Mouse (Mus musculus) adrenal gland (tissue): ENCODE data around the gene Tex10.

Source experiments
- intact Hi-C: fragments of 180-260 bp; cut with DNase I; formaldehyde crosslinking; loops from one replicate; pipeline ENCODE4 v1.15.1; 2025

The Tex10 gene

DNA sequence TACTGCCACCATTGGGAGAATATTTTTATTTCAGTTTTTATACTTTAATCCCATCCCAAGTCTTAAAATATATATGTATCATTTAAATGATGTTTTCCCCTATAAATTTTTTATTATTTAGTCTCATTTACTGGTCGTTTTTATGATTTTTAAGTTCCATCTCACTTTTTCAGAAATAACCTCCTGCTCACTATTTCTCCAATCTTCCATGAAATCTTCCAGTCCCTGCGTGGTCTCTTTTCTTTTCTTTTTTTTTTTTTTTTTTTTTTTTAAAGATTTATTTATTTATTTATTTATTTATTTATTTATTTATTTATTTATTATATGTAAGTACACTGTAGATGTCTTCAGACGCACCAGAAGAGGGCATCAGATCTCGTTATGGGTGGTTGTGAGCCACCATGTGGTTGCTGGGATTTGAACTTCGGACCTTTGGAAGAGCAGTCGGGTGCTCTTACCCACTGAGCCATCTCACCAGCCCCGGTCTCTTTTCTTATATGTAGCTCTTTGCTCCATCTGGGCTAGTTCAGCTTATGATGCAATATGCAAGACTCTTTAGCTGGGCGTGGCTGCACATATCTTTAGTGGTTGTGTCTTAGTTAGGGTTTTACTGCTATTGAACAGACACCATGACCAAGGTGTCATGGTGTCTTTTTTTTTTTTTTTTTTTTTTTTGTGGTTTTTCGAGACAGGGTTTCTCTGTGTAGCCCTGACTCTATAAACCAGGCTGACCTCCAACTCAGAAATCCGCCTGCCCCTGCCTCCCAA, 67.4 kb downstream of the Tex10 start:
- intact Hi-C loops = loop anchor here (10.0 kb wide), 1 partner anchor 981 kb away; no protein-coding TSS in a partner anchor

DNA sequence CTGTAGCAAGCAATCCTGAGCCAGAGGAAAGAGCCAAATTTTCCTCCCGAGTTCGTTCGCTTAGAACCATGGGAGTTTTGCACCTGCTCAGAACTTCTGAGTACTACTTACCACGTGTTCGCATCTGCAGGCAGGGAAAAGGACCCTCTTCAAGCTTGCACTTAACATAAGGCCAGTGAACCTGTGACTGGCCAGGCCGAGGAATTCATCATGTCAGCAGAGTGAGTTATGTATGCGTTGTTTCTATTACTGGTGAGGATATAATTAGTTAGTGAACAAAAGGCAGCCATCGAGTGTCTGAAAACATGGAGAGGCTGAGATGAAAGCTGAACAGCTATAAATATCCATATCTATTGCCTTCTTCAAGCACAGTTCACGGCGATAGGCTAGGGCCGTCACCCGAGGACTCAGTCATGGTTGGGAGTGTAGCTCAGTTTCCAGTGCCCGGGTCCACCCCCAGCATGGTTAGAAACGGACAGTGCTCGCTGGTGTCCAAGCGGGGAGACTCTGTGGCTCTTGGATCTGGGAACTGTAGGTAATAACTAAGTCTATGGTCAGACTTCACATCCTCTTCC, 70.1 kb downstream of the Tex10 start:
- intact Hi-C loops = loop anchor here (10.0 kb wide), 1 partner anchor 978 kb away; no protein-coding TSS in a partner anchor

DNA sequence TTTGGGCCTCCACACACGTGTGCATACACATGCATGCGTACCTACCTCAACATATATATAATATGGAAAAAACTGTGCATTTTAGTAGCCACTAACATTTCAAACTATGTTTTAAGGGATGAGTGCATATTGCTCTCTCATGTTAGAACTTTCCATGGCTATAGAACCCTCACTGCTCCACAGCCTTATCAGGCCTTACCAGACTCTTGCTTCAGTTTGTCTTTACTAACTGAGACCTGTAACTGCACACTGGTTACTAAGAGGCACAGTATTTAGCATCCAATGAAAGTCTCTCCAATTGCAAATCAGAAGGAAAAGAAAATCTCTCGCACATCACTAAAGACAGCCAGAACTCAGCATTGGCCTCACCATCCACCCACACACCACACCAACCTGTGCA, 76.3 kb downstream of the Tex10 start:
- intact Hi-C loops = no loop called here

DNA sequence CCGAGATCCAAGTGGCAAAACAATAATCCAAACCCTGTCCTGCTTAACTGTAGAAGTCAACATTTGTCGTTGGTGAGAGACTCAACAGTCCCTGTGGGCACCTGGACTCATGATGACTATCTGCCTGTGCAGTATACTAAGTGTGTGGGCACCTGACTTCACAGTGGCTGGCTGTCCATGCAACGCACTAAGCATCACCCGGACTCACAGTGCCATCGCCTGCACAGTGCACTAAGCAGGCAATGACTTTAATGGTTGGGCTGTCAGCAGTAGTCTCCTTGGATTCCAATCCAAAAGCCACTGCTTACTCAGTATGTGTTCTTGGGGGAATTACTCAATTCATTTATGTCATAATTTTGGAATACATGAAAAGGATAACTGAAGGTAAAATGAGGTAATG, 90.8 kb downstream of the Tex10 start:
- intact Hi-C loops = no loop called here

DNA sequence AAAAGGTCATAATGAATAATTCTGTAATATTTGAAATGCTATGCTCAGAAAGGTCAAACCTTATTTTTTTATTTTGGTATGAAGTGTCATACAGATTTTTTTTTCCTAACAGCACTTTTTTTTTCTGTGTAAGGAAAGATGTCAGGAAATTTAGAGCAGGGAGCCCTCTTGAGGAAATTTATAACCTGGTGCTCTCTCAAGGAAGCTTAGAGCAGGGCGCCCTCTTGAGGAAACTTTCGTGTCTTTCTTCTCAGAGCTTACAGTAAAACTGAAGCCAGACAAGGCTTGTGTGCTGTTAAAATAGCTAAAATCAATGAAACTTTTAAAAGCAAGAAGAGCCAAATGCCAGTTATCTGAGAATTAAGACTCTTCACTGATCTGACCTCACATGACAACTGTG, 92.3 kb downstream of the Tex10 start:
- intact Hi-C loops = loop anchor here (1.0 kb wide), 1 partner anchor 156 kb away; no protein-coding TSS in a partner anchor
